Mouse (Mus musculus) hindbrain, embryonic 16.5 days (tissue): ENCODE data around the gene Actl11. TPM values are rescaled to one million over a fixed set of nuclear protein-coding genes. Genes with fewer than 3 reads are reported as not detected.
A peak's percentile ranks its signal among the peaks of the same experiment; 100 is the strongest.

Source experiments
- ATAC-seq: fragments of 200-750 bp; cut with Nextera tagmentation; 2 replicates; pipeline ENCODE4 v1.8.0; 2017; ENCODE audit warnings: moderate TSS enrichment, moderate library complexity
- H3K27ac ChIP-seq: fragments of 300-500 bp; sonication (generic); 2 replicates; pipeline ENCODE4 v1.5.1; 2014; ENCODE audit warnings: low read depth, mild to moderate bottlenecking, control low read depth, low read length, moderate library complexity
- H3K27me3 ChIP-seq: fragments of 300-500 bp; sonication (generic); replicated peaks from 2 replicates; pipeline ENCODE4 v1.6.1; 2014; ENCODE audit warnings: low read length; ENCODE audit not compliant: control insufficient read depth, insufficient read depth
- H3K36me3 ChIP-seq: fragments of 300-500 bp; sonication (generic); 2 replicates; pipeline ENCODE4 v1.6.1; 2014; ENCODE audit warnings: mild to moderate bottlenecking, low read length, moderate library complexity, mixed read lengths; ENCODE audit not compliant: control insufficient read depth, insufficient read depth
- H3K4me1 ChIP-seq: fragments of 300-500 bp; sonication (generic); 2 replicates; pipeline ENCODE4 v1.6.1; 2014; ENCODE audit warnings: low read depth, low read length; ENCODE audit not compliant: control insufficient read depth, insufficient read depth
- H3K4me2 ChIP-seq: fragments of 300-500 bp; sonication (generic); 2 replicates; pipeline ENCODE4 v1.6.1; 2014; ENCODE audit warnings: mild to moderate bottlenecking, low read length, control low read depth, moderate library complexity
- H3K4me3 ChIP-seq: fragments of 300-500 bp; sonication (generic); 2 replicates; pipeline ENCODE4 v1.5.1; 2014; ENCODE audit warnings: mild to moderate bottlenecking, low read length, control low read depth, moderate library complexity
- H3K9ac ChIP-seq: fragments of 300-500 bp; sonication (generic); 2 replicates; pipeline ENCODE4 v1.6.1; 2014; ENCODE audit warnings: low read depth, mild to moderate bottlenecking, control low read depth, low read length, moderate library complexity
- H3K9me3 ChIP-seq: fragments of 300-500 bp; sonication (generic); 2 replicates; pipeline ENCODE4 v1.6.1; 2014; ENCODE audit warnings: mild to moderate bottlenecking, low read length, moderate library complexity; ENCODE audit not compliant: control insufficient read depth
- WGBS: fragments of 180-500 bp; shearing (Covaris S2); extraction: QIAGEN DNeasy Blood & Tissue Kit; methylation state at CpG from one replicate; pipeline ENCODE4 v1.1.7; 2014; 5-methylcytosine and 5-hydroxymethylcytosine counted together
- polyA plus RNA-seq: library from polyadenylated mRNA; unstranded; fragments of >200 nt; fragmentation: Nextera tagmentation; extraction: Ambion mirVana; gene quantifications from 2 replicates; pipeline ENCODE4 v1.2.1, GENCODE M21; 2015

Gene Actl11
- polyA plus RNA-seq, 1 experiment from 2014 or later, result not detected

DNA sequence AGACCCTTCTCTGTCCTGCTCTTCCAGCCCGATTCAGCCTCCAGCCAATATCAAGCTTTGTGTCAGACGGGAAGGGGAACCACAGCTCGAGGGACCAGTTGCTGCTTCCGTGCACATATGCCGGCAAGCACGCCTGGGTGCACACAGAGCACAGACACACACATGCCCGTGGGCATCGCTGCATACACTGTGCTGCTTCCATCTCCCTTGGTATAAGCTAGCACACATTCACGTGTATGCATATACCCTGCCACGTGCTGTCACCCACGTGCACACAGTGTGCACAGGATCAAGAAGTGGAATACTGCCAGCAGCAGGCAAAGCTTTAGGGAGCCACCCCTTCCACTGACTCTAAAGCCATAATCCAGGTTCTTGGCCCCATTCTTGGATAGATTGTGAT lies 5.9 kb downstream of the Actl11 start:
- WGBS, result 81% methylated on average over 11 of the region's 11 CpGs
- ATAC-seq, result no peak
- Histone ChIP-seq H3K36me3 (no peaks in the 10 kb centered on the region), H3K9ac (no peak overlapping the region), H3K27ac (no peak overlapping the region), H3K4me1 (peaks cover 9% of the 10 kb centered on the region), H3K4me2 (no peak overlapping the region), H3K9me3 (no peaks in the 10 kb centered on the region), H3K4me3 (no peak overlapping the region), H3K27me3 (no peaks in the 10 kb centered on the region; the same call in 1 of the 2 replicates)

DNA sequence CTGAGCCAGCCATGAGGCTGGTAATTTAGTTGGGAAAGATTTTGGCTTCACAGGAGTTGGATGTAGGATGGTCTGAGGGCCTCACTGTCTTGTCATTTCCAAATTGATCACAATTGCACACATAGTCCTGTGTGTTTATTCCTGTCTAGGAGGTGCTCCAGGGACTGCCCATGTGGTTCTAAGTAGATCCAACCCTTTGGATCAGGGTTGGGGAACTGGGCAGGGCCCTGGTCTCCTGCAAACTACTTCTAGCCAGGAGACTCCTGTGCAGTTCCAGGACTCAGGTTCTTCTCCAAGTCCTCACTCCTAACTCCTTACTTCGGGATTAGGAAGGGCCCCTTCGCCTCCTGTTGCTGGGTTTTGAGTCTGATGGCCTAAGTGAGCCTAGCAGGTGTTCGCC lies 7.1 kb downstream of the Actl11 start, which contains the start of gene Camkv:
Gene Camkv, plus strand, starts transcription at position 301 of the 400 bp plus-strand sequence.
- Histone ChIP-seq H3K4me1 (peaks cover 9% of the 10 kb centered on the region), H3K4me2 (peak within 1 kb of the TSS; percentile 84), H3K27ac (no peak within 1 kb of the TSS), H3K9me3 (no peaks in the 10 kb centered on the region), H3K27me3 (no peaks in the 10 kb centered on the region; the same call in 1 of the 2 replicates), H3K4me3 (peak within 1 kb of the TSS; percentile 58), H3K9ac (peak within 1 kb of the TSS; percentile 76), H3K36me3 (no peaks in the 10 kb centered on the region)
- no peak for ATAC-seq
- WGBS, result 6% methylated on average over 3 of the region's 3 CpGs

DNA sequence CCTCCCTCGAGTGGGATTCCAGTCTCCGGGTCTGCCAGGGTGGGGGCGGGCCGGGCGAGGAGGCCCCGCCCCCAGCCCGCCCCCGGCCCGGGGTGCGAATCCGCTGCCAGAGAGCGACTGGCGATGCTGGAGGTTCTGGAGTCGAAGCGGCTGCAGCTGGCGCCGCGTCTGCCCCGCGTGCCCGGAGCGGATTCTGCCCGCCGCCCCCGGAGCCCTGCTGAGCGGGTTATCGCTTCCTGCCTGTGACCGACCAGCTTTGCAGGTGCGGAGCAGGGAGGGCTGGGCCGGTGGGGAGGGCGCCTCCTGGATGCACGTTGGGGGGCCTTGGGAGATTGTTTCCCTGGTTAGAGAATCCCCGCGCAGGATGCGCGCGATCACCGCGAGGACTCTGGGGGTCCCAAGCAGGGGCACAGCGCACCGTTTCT lies 7.5 kb downstream of the Actl11 start:
- H3K4me1 ChIP-seq, result peaks cover 9% of the 10 kb centered on the region
- ATAC-seq, result peak; percentile 48
- under 1% methylated on average over 32 of the region's 41 CpGs for WGBS
- no peaks in the 10 kb centered on the region for H3K9me3 ChIP-seq
- H3K9ac ChIP-seq, result peak overlapping the region; percentile 76
- H3K27ac ChIP-seq, result no peak overlapping the region
- H3K4me3 ChIP-seq, result peak overlapping the region; percentile 58
- H3K36me3 ChIP-seq, result no peaks in the 10 kb centered on the region
- peak overlapping the region; percentile 84 for H3K4me2 ChIP-seq
- no peaks in the 10 kb centered on the region; the same call in 1 of the 2 replicates for H3K27me3 ChIP-seq

DNA sequence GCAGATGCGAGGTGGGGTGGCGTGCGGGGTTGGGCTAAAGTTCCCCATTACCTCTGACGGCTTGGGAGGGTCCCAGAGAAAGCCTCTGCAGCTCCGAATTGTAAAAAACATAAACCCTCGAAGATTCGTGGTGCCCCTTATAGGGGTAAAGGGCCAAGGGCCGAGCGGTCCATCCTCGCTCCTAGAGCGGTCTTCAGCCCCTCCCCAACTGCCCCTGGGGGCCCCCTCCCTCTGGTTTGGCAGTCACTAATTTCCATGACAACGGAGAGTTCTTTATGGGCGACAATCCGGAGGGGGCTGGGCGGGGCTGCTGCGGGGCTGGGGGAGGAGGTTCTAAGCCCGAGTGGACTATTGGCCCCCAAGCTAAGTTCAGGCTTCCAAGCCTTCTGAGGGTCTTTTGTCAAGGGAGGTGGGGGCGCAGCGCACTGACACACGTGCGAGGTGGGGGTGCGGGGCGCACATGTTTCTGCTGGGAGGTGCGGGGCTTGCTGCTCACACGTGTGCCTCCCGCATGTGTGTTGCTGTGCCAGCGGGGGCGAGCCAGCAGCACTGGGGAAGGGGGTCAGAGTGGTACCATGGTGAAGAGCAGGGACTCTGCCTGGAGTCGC lies 8.1 kb downstream of the Actl11 start:
- peak; percentile 55 for ATAC-seq
- under 1% methylated on average over 29 of the region's 29 CpGs for WGBS
- H3K9me3 ChIP-seq, result no peaks in the 10 kb centered on the region

DNA sequence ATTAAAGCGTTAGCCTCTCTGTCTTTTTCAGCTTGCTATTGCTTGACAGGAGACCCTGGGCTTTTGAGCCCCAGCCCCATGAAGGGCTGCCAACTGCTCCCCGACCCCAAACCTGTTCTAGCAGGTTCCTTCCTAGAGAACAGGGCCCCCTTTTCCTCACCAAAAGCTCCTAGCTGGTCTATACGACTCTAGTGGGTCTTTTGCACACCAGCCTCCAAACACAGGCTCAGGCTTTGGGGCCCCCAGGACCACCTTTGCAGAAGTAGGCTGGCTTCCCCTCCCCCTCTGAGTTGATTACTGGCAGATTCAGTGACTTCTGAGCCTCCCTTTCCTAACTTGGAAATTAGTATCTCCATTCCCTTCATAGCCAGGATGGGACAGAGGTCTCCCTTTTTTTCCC lies 8.6 kb downstream of the Actl11 start:
- WGBS, result 8% methylated on average over 3 of the region's 3 CpGs
- ATAC-seq, result peak; percentile 18; the same call in 1 of the 2 replicates

More for the DNA sequence above, 8.1 kb downstream of the Actl11 start:
- H3K9ac ChIP-seq, result peak overlapping the region; percentile 76
- no peaks in the 10 kb centered on the region; the same call in 1 of the 2 replicates for H3K27me3 ChIP-seq
- peak overlapping the region; percentile 58 for H3K4me3 ChIP-seq
- no peak overlapping the region for H3K27ac ChIP-seq
- no peaks in the 10 kb centered on the region for H3K36me3 ChIP-seq
- H3K4me1 ChIP-seq, result peaks cover 9% of the 10 kb centered on the region
- H3K4me2 ChIP-seq, result peak overlapping the region; percentile 84

DNA sequence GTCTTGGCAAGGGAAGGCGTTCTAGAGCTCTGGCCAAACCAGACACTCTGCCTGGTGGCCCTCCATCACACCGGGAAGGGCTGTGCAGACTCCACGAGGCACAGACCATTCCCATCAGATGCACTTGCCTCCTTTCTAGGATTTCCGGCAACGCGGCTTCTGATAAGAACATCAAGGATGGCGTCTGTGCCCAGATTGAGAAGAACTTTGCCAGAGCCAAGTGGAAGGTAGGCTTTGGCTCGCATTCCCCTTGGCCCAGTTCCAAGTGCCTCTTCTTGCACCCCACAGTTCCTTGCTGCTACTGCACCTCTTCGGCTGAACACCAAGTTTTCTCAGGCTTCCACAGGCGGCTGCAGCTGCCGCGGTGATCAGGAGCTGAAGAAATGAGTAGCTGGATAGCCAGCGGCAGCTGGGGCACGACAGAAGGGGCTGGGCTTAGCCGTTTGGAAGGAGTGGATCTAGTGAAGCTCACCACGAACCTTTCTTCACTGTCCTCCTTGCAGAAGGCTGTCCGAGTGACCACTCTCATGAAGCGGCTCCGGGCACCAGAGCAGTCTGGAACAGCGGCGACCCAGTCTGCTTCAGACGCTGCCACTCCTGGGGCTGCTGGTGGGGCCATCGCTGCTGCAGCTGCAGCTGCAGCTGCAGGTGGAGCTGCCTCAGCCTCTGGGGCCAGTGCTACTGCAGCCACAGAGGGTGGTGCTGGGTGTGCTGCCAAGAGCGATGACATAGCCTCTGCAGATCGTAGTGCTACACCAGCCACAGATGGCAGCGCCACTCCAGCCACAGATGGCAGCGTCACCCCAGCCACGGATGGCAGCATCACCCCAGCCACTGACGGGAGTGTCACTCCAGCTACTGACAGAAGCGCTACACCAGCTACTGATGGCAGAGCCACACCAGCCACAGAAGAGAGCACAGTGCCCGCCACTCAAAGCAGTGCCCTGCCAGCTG lies 19.2 kb downstream of the Actl11 start:
- ATAC-seq, result no peak
- H3K9me3 ChIP-seq, result no peaks in the 10 kb centered on the region
- no peak overlapping the region for H3K4me2 ChIP-seq
- H3K36me3 ChIP-seq, result peaks cover 8% of the 10 kb centered on the region; the same call in 1 of the 2 replicates
- peaks cover 12% of the 10 kb centered on the region for H3K4me1 ChIP-seq
- no peak overlapping the region for H3K9ac ChIP-seq
- H3K4me3 ChIP-seq, result no peak overlapping the region
- 86% methylated on average over 31 of the region's 31 CpGs for WGBS
- H3K27me3 ChIP-seq, result no peaks in the 10 kb centered on the region
- H3K27ac ChIP-seq, result no peak overlapping the region

More for the DNA sequence above, 8.6 kb downstream of the Actl11 start:
- no peaks in the 10 kb centered on the region; the same call in 1 of the 2 replicates for H3K27me3 ChIP-seq
- peak overlapping the region; percentile 84 for H3K4me2 ChIP-seq
- peaks cover 9% of the 10 kb centered on the region for H3K4me1 ChIP-seq
- peak overlapping the region; percentile 76 for H3K9ac ChIP-seq
- no peaks in the 10 kb centered on the region for H3K36me3 ChIP-seq
- H3K4me3 ChIP-seq, result peak overlapping the region; percentile 58
- no peak overlapping the region for H3K27ac ChIP-seq
- H3K9me3 ChIP-seq, result no peaks in the 10 kb centered on the region

DNA sequence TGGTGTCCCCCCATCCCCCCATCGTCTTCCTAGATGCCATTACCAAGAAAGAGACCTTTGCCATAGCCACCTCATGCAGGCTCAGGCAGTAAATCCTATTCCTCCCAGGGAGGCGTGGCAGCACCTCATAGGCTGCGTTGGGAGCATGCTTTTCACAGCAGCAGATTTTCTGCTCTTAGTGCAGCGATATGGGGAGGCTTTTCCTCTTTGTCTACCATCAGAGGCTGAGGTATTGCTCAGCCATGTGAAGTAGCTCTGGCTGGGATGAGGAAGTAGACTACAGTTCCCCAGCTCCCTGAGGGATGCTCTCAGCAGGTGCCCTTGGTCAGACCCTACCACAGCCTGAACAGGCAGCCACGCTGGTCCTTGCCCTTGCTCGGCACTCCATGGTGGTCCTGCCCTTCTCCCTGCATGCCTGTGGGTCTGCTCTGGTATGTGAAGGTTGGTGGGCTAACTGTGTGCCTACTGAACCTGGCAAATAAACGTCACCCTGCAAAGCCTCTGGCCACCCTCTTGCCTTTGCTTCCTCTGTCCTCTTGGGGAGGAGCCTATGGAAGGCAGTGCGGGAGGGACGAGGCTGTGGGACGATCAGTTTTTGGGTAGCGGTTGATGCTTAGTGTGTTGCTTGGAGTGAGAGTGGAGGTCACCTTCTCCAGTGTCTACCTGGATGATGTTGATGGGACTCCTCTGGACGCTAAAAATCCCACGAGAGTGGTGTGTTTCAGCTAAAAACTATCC lies 21.1 kb downstream of the Actl11 start:
- Histone ChIP-seq H3K9ac (no peak overlapping the region), H3K4me3 (no peak overlapping the region), H3K27ac (no peak overlapping the region), H3K4me2 (no peak overlapping the region), H3K27me3 (no peaks in the 10 kb centered on the region), H3K4me1 (peaks cover 12% of the 10 kb centered on the region), H3K36me3 (peaks cover 8% of the 10 kb centered on the region; the same call in 1 of the 2 replicates), H3K9me3 (no peaks in the 10 kb centered on the region)
- WGBS, result 85% methylated on average over 13 of the region's 13 CpGs
- ATAC-seq, result no peak

DNA sequence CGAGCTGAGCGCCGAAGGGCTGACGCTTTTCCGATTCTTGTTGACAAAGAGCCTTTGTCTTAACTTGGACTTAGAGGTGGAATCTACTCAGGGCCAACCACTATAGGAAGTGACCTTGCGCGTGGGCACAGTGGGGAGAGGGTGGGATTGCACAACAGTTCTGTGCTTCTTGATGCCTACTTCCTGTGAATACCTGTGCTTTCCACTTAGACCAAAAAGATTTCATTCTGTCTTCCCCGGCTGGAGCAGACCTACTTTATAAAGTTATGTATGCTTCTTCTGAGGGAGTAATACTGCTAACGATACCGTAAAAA lies 21.6 kb downstream of the Actl11 start, which contains the start of gene Traip:
Gene Traip, plus strand, starts transcription at position 215 of the 314 bp plus-strand sequence.
- H3K27me3 ChIP-seq, result no peaks in the 10 kb centered on the region
- WGBS, result 95% methylated on average over 10 of the region's 10 CpGs
- H3K4me3 ChIP-seq, result peak within 1 kb of the TSS; percentile 63
- H3K27ac ChIP-seq, result peak within 1 kb of the TSS; percentile 86
- H3K36me3 ChIP-seq, result peaks cover 8% of the 10 kb centered on the region; the same call in 1 of the 2 replicates
- peak within 1 kb of the TSS; percentile 94 for H3K4me2 ChIP-seq
- no peaks in the 10 kb centered on the region for H3K9me3 ChIP-seq
- no peak for ATAC-seq
- H3K9ac ChIP-seq, result peak within 1 kb of the TSS; percentile 78
- peaks cover 12% of the 10 kb centered on the region for H3K4me1 ChIP-seq
